Mouse (Mus musculus): Measurements from ENCODE around the gene Ncbp2. TPM values are rescaled to one million over a fixed set of nuclear protein-coding genes. Genes with fewer than 3 reads are reported as not detected.

Ncbp2 gene
- total RNA-seq (2022), result 10 to 100 TPM; 54.1 to 65.4 (median 62.4) TPM

GRCm38 (mm10) chr16:31948345-31948774, at the start of gene Ncbp2, which contains the start of gene 0610012G03Rik:
Ncbp2 (plus strand) TSS chr16:31948513.
0610012G03Rik (minus strand) TSS chr16:31948494.
- peak; percentile 91 for DNase-seq

GRCm38 (mm10) chr16:31898546-31899326, 49.6 kb upstream of the Ncbp2 start:
- no peak for DNase-seq

- DNase-seq, result no peak
Measured at GRCm38 (mm10) chr16:31901886-31902285, 46.4 kb upstream of the Ncbp2 start.

- no peak for DNase-seq
Measured at GRCm38 (mm10) chr16:31903239-31903638, 45.1 kb upstream of the Ncbp2 start.

DNA sequence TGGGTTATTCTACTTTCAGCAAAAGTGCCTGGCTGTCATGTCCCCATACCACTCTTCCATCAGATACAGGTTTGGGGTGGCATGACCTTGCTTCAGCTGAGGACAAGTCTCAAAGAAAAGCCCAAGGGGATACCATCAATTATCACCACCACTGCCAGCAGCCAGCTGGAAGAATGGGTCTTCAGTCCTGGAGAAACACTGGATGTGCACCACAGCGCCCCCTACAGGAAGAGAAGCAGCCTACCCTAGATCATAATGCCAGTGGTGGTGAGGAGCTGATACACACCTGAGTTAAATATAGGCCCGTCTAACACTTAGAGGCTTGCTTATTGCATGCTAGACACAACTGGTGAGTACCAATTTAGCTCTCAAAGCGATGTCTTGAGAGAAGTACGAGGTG, 43.0 kb upstream of the Ncbp2 start:
- DNase-seq, result no peak

DNA sequence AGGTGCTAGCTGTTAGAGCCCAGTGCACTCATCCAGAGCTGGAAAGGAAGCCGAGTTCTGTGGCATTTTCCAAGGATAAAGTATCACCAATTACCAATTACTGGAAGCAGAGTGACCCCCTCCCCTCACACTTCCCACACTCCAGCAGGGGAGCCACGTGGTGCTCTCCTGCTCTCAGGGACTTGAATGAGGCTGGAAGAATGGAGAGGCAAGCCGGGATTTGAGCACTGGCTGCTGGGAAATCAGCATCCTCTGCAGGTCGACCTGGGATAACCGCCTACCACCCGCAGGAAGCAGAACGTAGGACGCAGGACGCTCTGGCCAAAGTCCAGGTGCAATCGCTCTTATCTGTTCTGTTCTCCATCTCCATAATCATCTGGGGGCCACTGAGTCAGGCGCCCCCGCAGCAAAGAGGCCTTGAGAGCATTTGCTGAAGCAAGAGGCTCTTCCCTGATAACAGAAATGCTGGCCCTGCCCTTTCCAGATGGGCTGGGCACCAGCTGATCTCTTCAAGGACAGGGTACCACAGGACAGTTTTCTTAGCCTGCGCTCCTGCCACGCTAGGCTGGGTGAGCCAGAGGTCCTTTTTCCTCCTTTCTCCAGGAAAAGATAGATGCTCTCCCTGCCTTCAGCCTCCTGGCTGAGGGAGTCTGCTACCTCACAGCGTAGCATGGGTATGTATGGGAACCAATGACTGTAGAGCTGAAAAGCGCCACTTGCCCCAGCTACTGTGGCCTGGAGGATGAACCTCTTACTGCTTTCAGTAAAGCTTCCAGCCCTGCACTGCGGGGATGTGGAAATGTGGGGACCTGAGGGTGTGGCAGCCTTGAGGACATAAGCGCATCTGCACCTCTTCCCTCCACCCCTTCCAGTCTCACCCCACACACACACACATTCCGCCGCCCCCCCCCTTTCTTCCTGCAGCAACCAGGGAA, 42.2 kb upstream of the Ncbp2 start:
- no peak for DNase-seq

- DNase-seq, result no peak
Measured at GRCm38 (mm10) chr16:31906896-31907295, 41.4 kb upstream of the Ncbp2 start.

DNA sequence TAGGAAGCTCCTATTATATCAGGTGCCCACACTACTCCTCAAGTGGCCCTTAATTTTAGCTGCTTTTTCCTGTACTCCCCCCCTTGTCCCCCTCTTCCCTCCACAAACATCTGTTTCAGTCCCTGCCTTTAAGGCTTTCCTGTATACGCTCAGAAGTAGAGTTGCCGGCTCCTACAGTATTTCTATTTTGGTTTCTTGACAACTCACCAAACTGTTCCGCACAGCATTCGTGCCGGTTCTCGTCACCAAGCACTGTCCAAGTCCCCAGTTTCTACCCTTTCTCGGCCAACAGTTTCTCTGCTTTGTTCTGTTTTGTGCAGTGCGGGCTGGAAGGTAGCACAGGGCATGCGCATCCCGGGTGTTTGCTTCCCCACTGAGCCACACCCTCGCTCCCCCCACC, 39.4 kb upstream of the Ncbp2 start:
- no peak for DNase-seq

DNA sequence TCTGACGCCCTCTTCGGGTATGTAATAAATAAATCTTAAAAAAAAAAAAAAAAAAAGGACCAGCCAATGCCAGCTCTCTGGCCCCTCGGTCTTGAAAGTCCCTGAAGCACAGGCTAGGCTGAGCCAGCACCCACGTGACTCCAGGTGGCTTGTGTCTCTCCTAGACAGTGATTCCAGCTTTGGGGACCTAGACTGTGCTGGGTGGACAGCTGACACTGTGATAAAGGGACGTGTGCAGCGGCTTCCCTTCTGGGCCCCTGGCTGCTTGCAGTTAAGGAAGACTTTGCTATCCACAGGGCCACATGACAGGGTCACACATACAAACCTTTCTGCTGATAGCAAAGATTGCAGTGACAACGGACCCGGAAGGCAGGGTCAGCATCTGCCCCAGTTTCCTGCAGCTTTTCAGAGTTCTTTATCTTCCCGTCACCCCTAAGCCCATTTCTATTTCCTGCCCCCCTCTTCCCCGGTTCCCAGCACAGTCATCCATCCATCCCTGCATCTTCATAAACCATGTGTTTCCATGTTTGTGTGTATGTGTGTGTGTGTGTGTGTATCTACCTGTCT, 37.9 kb upstream of the Ncbp2 start:
- no peak for DNase-seq

DNA sequence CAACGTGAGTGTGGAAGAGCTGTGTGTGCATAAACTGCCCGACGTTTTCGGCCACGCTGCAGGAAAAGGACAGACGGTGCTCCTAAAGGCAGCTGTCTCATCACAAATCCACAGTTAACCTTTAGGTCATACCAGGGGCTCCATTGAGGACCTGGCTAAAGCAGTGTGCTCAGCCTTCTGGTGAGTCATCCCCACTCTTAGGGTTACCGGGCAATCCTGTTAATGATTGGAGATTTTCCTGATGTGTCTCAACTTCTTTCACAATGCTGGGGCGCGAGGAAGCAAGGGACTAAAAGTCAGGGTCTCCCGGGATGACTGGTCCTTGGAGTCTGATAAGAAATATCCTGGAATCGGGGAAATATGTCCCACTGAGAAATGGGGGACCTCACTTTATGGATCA, 30.5 kb upstream of the Ncbp2 start:
- DNase-seq, result no peak

GRCm38 (mm10) chr16:31918248-31918724, 30.0 kb upstream of the Ncbp2 start:
- peak; percentile 47 for DNase-seq

DNA sequence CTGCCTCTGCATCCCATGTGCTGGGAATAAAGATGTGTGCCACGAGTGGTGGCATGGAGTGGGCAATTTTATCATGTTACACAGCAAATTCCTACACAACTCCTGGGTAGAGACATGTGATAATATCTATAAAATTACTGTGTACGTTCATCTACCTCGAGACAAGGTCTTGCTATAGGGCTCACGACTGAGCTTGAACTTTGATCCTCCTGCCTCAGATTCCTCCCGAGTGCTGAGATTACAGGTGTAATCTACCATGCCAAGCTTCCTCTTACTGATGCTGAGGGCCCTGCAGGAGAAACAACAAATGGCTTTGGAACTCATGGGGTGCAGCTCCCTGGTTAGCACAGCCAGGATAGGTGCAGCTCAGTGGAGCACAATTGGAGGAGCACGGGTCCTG, 23.9 kb upstream of the Ncbp2 start:
- DNase-seq, result no peak

- no peak for DNase-seq
Measured at GRCm38 (mm10) chr16:31926091-31926490, 22.2 kb upstream of the Ncbp2 start.

- DNase-seq, result no peak
Measured at GRCm38 (mm10) chr16:31926547-31927182, 21.6 kb upstream of the Ncbp2 start.

DNA sequence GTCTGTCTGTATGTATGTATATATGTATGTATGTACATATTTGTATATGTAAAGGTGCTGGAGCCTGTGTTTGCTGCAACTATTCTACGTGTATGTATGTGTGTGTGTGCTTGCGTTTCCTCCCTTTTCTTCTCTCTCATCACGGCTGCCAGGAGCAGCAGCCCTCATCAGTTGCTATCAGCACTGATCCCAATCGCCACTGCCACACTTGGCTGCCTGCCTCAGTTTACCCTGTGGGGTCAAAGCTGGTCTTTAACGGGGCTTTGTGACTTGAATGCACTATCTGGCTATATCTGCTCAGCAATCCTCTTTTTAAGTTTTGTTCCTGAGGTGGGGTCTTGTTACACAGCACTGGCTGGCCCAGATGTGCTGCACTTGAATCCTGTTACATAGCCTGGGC, 20.9 kb upstream of the Ncbp2 start:
- no peak for DNase-seq

GRCm38 (mm10) chr16:31931330-31931729, 17.0 kb upstream of the Ncbp2 start:
- DNase-seq, result no peak

GRCm38 (mm10) chr16:31932255-31932654, 16.1 kb upstream of the Ncbp2 start:
- no peak for DNase-seq

GRCm38 (mm10) chr16:31932840-31933697, 15.2 kb upstream of the Ncbp2 start:
- DNase-seq, result peak; percentile 78

GRCm38 (mm10) chr16:31933751-31934549, 14.4 kb upstream of the Ncbp2 start, which contains the start of gene Pigz:
Pigz (plus strand) TSS chr16:31933851.
- peak; percentile 24 for DNase-seq

- DNase-seq, result no peak
Measured at GRCm38 (mm10) chr16:31934550-31935010, 13.7 kb upstream of the Ncbp2 start.

All from adrenal gland, adult 8-10 months (tissue).